Mouse (Mus musculus): Measurements from ENCODE around the gene Ccsap.

The Ccsap gene

GRCm38 (mm10) chr8:123877865-123878264, 17.9 kb upstream of the Ccsap start:
- no peak for DNase-seq

GRCm38 (mm10) chr8:123874324-123874723, 14.3 kb upstream of the Ccsap start:
- no peak for DNase-seq

GRCm38 (mm10) chr8:123873364-123873763, 13.4 kb upstream of the Ccsap start:
- no peak for DNase-seq

- peak; percentile 95 for DNase-seq
Observed at GRCm38 (mm10) chr8:123872048-123872447, 12.0 kb upstream of the Ccsap start.

GRCm38 (mm10) chr8:123866971-123867370, 7.0 kb upstream of the Ccsap start:
- DNase-seq: no peak

GRCm38 (mm10) chr8:123865786-123866185, 5.8 kb upstream of the Ccsap start:
- DNase-seq: no peak

- no peak for DNase-seq
Observed at GRCm38 (mm10) chr8:123860386-123860785, 377 bp upstream of the Ccsap start.

GRCm38 (mm10) chr8:123858941-123859647, 915 bp downstream of the Ccsap start:
- DNase-seq: peak; percentile 98

GRCm38 (mm10) chr8:123858574-123858940, 1.5 kb downstream of the Ccsap start:
- DNase-seq: no peak

GRCm38 (mm10) chr8:123857361-123857760, 2.6 kb downstream of the Ccsap start:
- no peak for DNase-seq

- DNase-seq: no peak
Observed at GRCm38 (mm10) chr8:123854733-123855475, 5.1 kb downstream of the Ccsap start.

GRCm38 (mm10) chr8:123854252-123854651, 5.8 kb downstream of the Ccsap start:
- DNase-seq: no peak

GRCm38 (mm10) chr8:123851590-123851989, 8.4 kb downstream of the Ccsap start:
- DNase-seq: no peak

GRCm38 (mm10) chr8:123849352-123849751, 10.7 kb downstream of the Ccsap start:
- no peak for DNase-seq

- DNase-seq: no peak
Observed at GRCm38 (mm10) chr8:123847546-123847945, 12.5 kb downstream of the Ccsap start.

- DNase-seq: no peak
Observed at GRCm38 (mm10) chr8:123846509-123846908, 13.5 kb downstream of the Ccsap start.

GRCm38 (mm10) chr8:123845991-123846390, 14.0 kb downstream of the Ccsap start:
- DNase-seq: no peak

- DNase-seq: no peak
Observed at GRCm38 (mm10) chr8:123845114-123845513, 14.9 kb downstream of the Ccsap start.

- no peak for DNase-seq
Observed at GRCm38 (mm10) chr8:123844341-123844740, 15.7 kb downstream of the Ccsap start.

- no peak for DNase-seq
Observed at GRCm38 (mm10) chr8:123842086-123842485, 17.9 kb downstream of the Ccsap start.

- no peak for DNase-seq
Observed at GRCm38 (mm10) chr8:123840578-123841345, 19.2 kb downstream of the Ccsap start.

- DNase-seq: no peak
Observed at GRCm38 (mm10) chr8:123838496-123838895, 21.5 kb downstream of the Ccsap start.

GRCm38 (mm10) chr8:123836354-123836753, 23.7 kb downstream of the Ccsap start:
- DNase-seq: no peak

- DNase-seq: no peak
Observed at GRCm38 (mm10) chr8:123835451-123835850, 24.6 kb downstream of the Ccsap start.
